Mouse (Mus musculus) G1E (cell line): ENCODE measurements at regions not wholly inside any gene's neighbourhood (a gene's known extent, or its start where the extent isn't known, plus 50 kb on each side); places are given as distances from the start of the nearest gene placed in this dataset.

Experiments
- ATAC-seq: 2 replicates; pipeline ENCODE4 v1.8.0; 2016; ENCODE audit warnings: mild to moderate bottlenecking; ENCODE audit not compliant: insufficient number of reproducible peaks, poor library complexity, low FRiP score, severe bottlenecking; ENCODE audit errors: extremely low read depth
- DNase-seq: peaks from one replicate; pipeline ENCODE4 v3.0.0; 2012; ENCODE audit warnings: low spot score
- H3K27me3 ChIP-seq: 2 replicates; pipeline ENCODE4 v1.6.1; 2012; ENCODE audit warnings: mild to moderate bottlenecking, low read length, inconsistent platforms; ENCODE audit not compliant: insufficient read depth
- H3K36me3 ChIP-seq: replicated peaks from 2 replicates; pipeline ENCODE3; 2012; ENCODE audit warnings: mild to moderate bottlenecking, inconsistent platforms
- H3K4me1 ChIP-seq: 2 replicates; pipeline ENCODE4 v1.6.1; 2012; ENCODE audit warnings: low read depth, low read length, inconsistent platforms, mixed read lengths; ENCODE audit not compliant: insufficient read depth
- H3K4me3 ChIP-seq: 2 replicates; pipeline ENCODE4 v1.5.1; 2012; ENCODE audit warnings: low read depth, mild to moderate bottlenecking, inconsistent platforms, low read length, moderate library complexity, mixed read lengths
- H3K9me3 ChIP-seq: replicated peaks from 2 replicates; pipeline ENCODE4 v1.6.1; 2012; ENCODE audit warnings: inconsistent platforms
- CTCF ChIP-seq: IDR thresholded peaks from 2 replicates; pipeline ENCODE4 v1.5.1; 2012; ENCODE audit warnings: low read depth, low read length, inconsistent platforms, mixed read lengths
- GATA1 ChIP-seq: IDR thresholded peaks from 2 replicates; pipeline ENCODE4 v1.6.1; 2012; ENCODE audit warnings: borderline replicate concordance, low read length, inconsistent platforms, mixed read lengths
- GATA2 ChIP-seq: IDR thresholded peaks from 2 replicates; pipeline ENCODE4 v1.6.1; 2012; ENCODE audit warnings: low read depth, low read length, inconsistent platforms, borderline replicate concordance
- POLR2AphosphoS5 ChIP-seq: IDR thresholded peaks from 2 replicates; pipeline ENCODE4 v1.6.1; 2012; ENCODE audit warnings: low read depth, low read length, inconsistent platforms; ENCODE audit not compliant: insufficient replicate concordance
- TAL1 ChIP-seq: conservative IDR thresholded peaks from 2 replicates; pipeline ENCODE4 v1.6.1; 2012; ENCODE audit warnings: low read depth, low read length, inconsistent platforms, mixed read lengths

- no peak overlapping the region for H3K4me3 ChIP-seq
- DNase-seq, result no peak
Measured at GRCm38 (mm10) chr1:187487948-187488690, 120.5 kb upstream of the Esrrg start.

GRCm38 (mm10) chr1:187489452-187489851 is 119.1 kb upstream of the Esrrg start:
- Histone ChIP-seq H3K9me3 (peaks cover 30% of the 10 kb centered on the region), H3K4me1 (no peaks in the 10 kb centered on the region), H3K4me3 (no peak overlapping the region), H3K27me3 (no peaks in the 10 kb centered on the region), H3K36me3 (no peaks in the 10 kb centered on the region)
- ATAC-seq (no peak), DNase-seq (no peak)
- no peak for TF ChIP-seq CTCF
- no peak for TF ChIP-seq TAL1
- TF ChIP-seq GATA2, result no peak
- no peak for TF ChIP-seq GATA1
- TF ChIP-seq POLR2AphosphoS5, result no peak

More at GRCm38 (mm10) chr1:187487948-187488690, 120.5 kb upstream of the Esrrg start:
- Histone ChIP-seq H3K9me3 (peaks cover 32% of the 10 kb centered on the region), H3K36me3 (no peaks in the 10 kb centered on the region), H3K4me1 (no peaks in the 10 kb centered on the region), H3K27me3 (no peaks in the 10 kb centered on the region)
- no peak for ATAC-seq
- TF ChIP-seq POLR2AphosphoS5 (no peak), GATA1 (no peak), CTCF (no peak), GATA2 (no peak), TAL1 (no peak)

GRCm38 (mm10) chr1:187505368-187505767 is 103.2 kb upstream of the Esrrg start:
- no peak for TF ChIP-seq GATA2
- no peak for TF ChIP-seq POLR2AphosphoS5
- TF ChIP-seq GATA1, result no peak
- TF ChIP-seq TAL1, result no peak
- no peak for TF ChIP-seq CTCF
- H3K4me1 ChIP-seq, result no peaks in the 10 kb centered on the region
- no peaks in the 10 kb centered on the region for H3K36me3 ChIP-seq
- peaks cover 39% of the 10 kb centered on the region for H3K9me3 ChIP-seq
- no peak for DNase-seq
- ATAC-seq, result no peak
- H3K27me3 ChIP-seq, result no peaks in the 10 kb centered on the region
- H3K4me3 ChIP-seq, result no peak overlapping the region

GRCm38 (mm10) chr1:187507217-187507616 is 101.4 kb upstream of the Esrrg start:
- Histone ChIP-seq H3K4me1 (no peaks in the 10 kb centered on the region), H3K36me3 (no peaks in the 10 kb centered on the region), H3K9me3 (peaks cover 39% of the 10 kb centered on the region), H3K27me3 (no peaks in the 10 kb centered on the region), H3K4me3 (no peak overlapping the region)
- ATAC-seq (no peak), DNase-seq (no peak)
- TF ChIP-seq CTCF (no peak), POLR2AphosphoS5 (no peak), GATA1 (no peak)

- DNase-seq, result no peak
- TF ChIP-seq POLR2AphosphoS5 (no peak), TAL1 (no peak), GATA1 (no peak), CTCF (no peak), GATA2 (no peak)
- Histone ChIP-seq H3K4me1 (no peaks in the 10 kb centered on the region), H3K9me3 (peaks cover 28% of the 10 kb centered on the region), H3K36me3 (no peaks in the 10 kb centered on the region), H3K4me3 (no peak overlapping the region), H3K27me3 (no peaks in the 10 kb centered on the region)
- ATAC-seq, result no peak
Measured at GRCm38 (mm10) chr1:187531349-187531922, 77.2 kb upstream of the Esrrg start.

- no peak for ATAC-seq
Measured at GRCm38 (mm10) chr1:187536263-187536662, 72.3 kb upstream of the Esrrg start.

More at GRCm38 (mm10) chr1:187536263-187536662, 72.3 kb upstream of the Esrrg start:
- H3K36me3 ChIP-seq, result no peaks in the 10 kb centered on the region
- no peak for TF ChIP-seq CTCF
- TF ChIP-seq TAL1, result no peak
- TF ChIP-seq POLR2AphosphoS5, result no peak
- TF ChIP-seq GATA1, result no peak
- no peak for TF ChIP-seq GATA2
- H3K4me3 ChIP-seq, result no peak overlapping the region
- peaks cover 26% of the 10 kb centered on the region for H3K9me3 ChIP-seq
- DNase-seq, result no peak
- H3K4me1 ChIP-seq, result no peaks in the 10 kb centered on the region
- no peaks in the 10 kb centered on the region for H3K27me3 ChIP-seq
